Mouse (Mus musculus) midbrain, embryonic 13.5 days (tissue): ENCODE data around the gene Slc19a1. TPM values are rescaled to one million over a fixed set of nuclear protein-coding genes. Genes with fewer than 3 reads are reported as not detected.
A peak's percentile ranks its signal among the peaks of the same experiment; 100 is the strongest.

ENCODE experiments used
- ATAC-seq: fragments of 200-750 bp; cut with Nextera tagmentation; 2 replicates; pipeline ENCODE4 v1.8.0; 2017; ENCODE audit warnings: mild to moderate bottlenecking, moderate TSS enrichment, moderate library complexity
- H3K27ac ChIP-seq: fragments of 300-500 bp; sonication (generic); 2 replicates; pipeline ENCODE4 v1.5.1; 2015; ENCODE audit warnings: inconsistent platforms, mild to moderate bottlenecking, moderate library complexity
- H3K27me3 ChIP-seq: fragments of 300-500 bp; sonication (generic); 2 replicates; pipeline ENCODE4 v1.6.1; 2015; ENCODE audit warnings: mild to moderate bottlenecking, inconsistent platforms
- H3K36me3 ChIP-seq: fragments of 300-500 bp; sonication (generic); 2 replicates; pipeline ENCODE4 v1.6.1; 2015; ENCODE audit warnings: mild to moderate bottlenecking, inconsistent platforms
- H3K4me1 ChIP-seq: fragments of 300-500 bp; sonication (generic); replicated peaks from 2 replicates; pipeline ENCODE4 v1.6.1; 2015; ENCODE audit warnings: inconsistent platforms
- H3K4me2 ChIP-seq: fragments of 300-500 bp; sonication (generic); replicated peaks from 2 replicates; pipeline ENCODE4 v1.6.1; 2015; ENCODE audit warnings: moderate library complexity, mild to moderate bottlenecking, inconsistent platforms
- H3K4me3 ChIP-seq: fragments of 300-500 bp; sonication (generic); replicated peaks from 2 replicates; pipeline ENCODE4 v1.5.1; 2015; ENCODE audit warnings: mild to moderate bottlenecking, inconsistent platforms
- H3K9ac ChIP-seq: fragments of 300-500 bp; sonication (generic); replicated peaks from 2 replicates; pipeline ENCODE4 v1.6.1; 2015; ENCODE audit warnings: mild to moderate bottlenecking, inconsistent platforms
- H3K9me3 ChIP-seq: fragments of 300-500 bp; sonication (generic); 2 replicates; pipeline ENCODE4 v1.6.1; 2016; ENCODE audit warnings: mild to moderate bottlenecking, inconsistent platforms
- WGBS: fragments of 180-500 bp; shearing (Covaris S2); methylation state at CpG from one replicate; pipeline ENCODE4 v1.1.7; 2015; 5-methylcytosine and 5-hydroxymethylcytosine counted together
- polyA plus RNA-seq: library from polyadenylated mRNA; unstranded; fragments of >200 nt; fragmentation: Nextera tagmentation; extraction: Ambion mirVana; gene quantifications from 2 replicates; pipeline ENCODE4 v1.2.1, GENCODE M21; 2015

The Slc19a1 gene
- polyA plus RNA-seq, 1 experiment from 2014 or later = 35.8 TPM

DNA sequence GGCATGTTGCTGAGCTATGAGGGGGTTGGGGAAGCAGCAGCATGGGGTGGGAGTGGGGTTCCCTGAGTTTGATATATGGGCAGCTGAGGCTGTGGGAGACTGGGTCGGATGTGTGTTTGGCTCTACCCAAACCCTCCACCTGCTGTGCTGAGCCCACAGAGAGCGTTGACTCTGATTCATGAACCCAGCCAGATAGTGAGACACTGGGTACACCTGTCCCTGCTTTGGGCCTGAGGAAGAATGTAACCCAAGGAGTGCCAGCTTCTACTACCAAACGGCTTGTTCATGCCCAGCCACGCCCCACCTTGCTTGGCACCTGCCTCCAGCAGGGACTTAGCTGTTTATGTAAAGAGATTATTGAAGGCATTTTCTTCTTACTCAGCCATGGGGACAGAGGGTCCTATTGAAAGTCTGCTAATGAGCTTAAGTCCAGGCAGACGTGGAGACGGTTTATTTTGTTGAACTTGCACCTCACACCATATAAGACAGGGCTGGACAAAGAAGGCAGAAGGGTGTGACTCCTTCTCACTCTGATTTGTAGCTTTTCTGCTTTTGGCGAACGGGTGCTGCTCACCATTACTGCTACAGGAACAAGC is 6.6 kb downstream of the Slc19a1 start:
- no peak overlapping the region for H3K9ac ChIP-seq
- no peaks in the 10 kb centered on the region for H3K9me3 ChIP-seq
- WGBS = 69% methylated on average over 8 of the region's 8 CpGs
- no peaks in the 10 kb centered on the region for H3K27me3 ChIP-seq
- H3K4me2 ChIP-seq = no peak overlapping the region
- no peak for ATAC-seq
- peaks cover 59% of the 10 kb centered on the region for H3K36me3 ChIP-seq
- H3K4me1 ChIP-seq = peaks cover 16% of the 10 kb centered on the region
- H3K27ac ChIP-seq = no peak overlapping the region
- H3K4me3 ChIP-seq = no peak overlapping the region

DNA sequence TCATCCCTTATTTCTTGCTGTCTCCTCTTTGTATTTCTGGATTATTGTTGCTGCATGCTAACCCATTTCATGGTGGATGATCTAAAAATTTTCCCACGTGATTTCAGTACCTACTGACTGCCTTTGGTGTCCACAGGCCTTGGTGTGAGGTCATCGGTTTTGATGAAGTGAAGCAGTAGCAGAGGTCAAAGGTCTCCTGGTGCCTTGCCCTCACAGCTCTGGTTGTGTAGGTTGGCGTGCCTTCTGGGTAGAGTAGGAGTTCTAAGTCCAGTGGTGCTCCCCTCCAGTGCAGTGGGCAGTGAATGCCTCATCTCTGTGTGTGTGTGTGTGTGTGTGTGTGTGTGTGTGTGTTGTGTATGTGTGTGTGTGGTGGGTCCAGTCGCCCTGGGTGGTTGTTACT is 16.2 kb downstream of the Slc19a1 start:
- no peak overlapping the region for H3K4me2 ChIP-seq
- H3K27me3 ChIP-seq = no peaks in the 10 kb centered on the region
- H3K36me3 ChIP-seq = peaks cover 85% of the 10 kb centered on the region
- no peak overlapping the region for H3K9ac ChIP-seq
- 82% methylated on average over 4 of the region's 4 CpGs for WGBS
- H3K9me3 ChIP-seq = no peaks in the 10 kb centered on the region
- H3K27ac ChIP-seq = no peak overlapping the region
- no peak for ATAC-seq
- 0 out of 2 replicates have a peak, but pooled peaks cover 3% of the 10 kb centered on the region for H3K4me1 ChIP-seq
- H3K4me3 ChIP-seq = no peak overlapping the region

DNA sequence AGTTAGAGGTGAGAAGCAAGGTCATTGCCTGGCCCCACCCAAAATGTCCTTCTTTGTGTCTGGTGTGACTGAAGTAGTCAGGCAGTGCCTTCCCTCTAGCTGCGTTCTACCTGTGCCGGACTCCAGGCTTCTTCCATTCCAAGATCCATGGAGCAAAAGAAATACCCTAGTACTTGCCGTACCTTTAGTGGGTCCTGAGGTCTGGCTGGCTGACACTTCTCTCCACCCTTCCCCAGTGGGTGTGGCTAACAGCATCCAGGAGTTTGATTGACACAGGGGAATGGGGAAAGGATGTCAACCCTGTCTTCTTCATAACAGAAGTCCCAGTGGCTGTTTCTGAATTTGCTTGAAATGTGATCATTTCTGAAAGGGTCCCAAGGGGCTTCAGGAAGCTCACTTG is 16.6 kb downstream of the Slc19a1 start:
- Histone ChIP-seq H3K9ac (no peak overlapping the region), H3K27me3 (no peaks in the 10 kb centered on the region), H3K9me3 (no peaks in the 10 kb centered on the region), H3K27ac (no peak overlapping the region), H3K4me3 (no peak overlapping the region), H3K36me3 (peaks cover 81% of the 10 kb centered on the region), H3K4me1 (0 out of 2 replicates have a peak, but pooled peaks cover 3% of the 10 kb centered on the region), H3K4me2 (no peak overlapping the region)
- ATAC-seq = no peak
- 97% methylated on average over 3 of the region's 3 CpGs for WGBS

DNA sequence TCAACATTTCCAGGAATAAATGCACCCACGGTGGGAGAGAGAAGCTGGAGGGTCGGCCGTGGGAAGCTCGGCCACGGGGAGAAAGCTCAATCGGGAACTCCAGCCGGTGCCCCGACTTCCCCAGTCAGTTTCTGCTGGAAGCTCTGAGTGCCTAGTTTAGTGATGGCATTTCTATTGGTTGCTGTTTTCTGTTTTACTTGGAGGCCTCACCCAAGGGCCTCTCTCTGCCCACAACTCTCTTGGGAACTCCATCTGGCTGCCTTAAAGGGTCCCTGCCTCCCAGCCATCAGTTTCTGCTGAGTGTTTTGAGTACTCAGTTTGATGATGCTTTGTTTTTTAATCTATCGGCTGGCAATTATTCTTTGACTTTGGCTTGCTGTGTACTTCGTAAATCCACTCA is 24.7 kb downstream of the Slc19a1 start:
- no peak overlapping the region for H3K4me3 ChIP-seq
- H3K36me3 ChIP-seq = peaks cover 9% of the 10 kb centered on the region
- no peaks in the 10 kb centered on the region for H3K27me3 ChIP-seq
- no peaks in the 10 kb centered on the region for H3K9me3 ChIP-seq
- H3K4me2 ChIP-seq = no peak overlapping the region
- H3K4me1 ChIP-seq = 0 out of 2 replicates have a peak, but pooled peaks cover 3% of the 10 kb centered on the region
- H3K9ac ChIP-seq = no peak overlapping the region
- 81% methylated on average over 10 of the region's 10 CpGs for WGBS
- no peak for ATAC-seq
- 0 out of 2 replicates have a peak overlapping the region, but pooled peaks have one; percentile 5 for H3K27ac ChIP-seq

DNA sequence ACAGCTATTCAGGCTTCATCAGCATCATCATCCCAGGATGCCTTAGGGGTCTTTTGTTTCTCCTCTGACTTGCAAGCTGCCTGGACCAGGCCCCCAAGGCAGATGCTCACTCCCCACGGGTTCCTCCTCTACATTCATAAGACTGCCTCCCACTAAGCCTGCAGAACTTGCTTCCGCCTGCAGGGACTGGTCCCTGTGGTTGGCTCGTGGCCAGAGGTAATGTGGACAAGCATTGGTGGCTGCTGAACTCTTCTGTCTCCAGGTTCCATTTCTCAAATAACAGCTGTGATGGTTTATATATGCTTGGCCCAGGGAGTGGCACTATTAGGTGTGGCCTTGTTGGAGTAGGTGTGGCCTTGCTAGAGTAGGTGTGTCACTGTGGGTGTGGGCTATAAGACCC is 29.4 kb downstream of the Slc19a1 start:
- H3K36me3 ChIP-seq = no peaks in the 10 kb centered on the region
- 76% methylated on average over 3 of the region's 3 CpGs for WGBS
- no peak overlapping the region for H3K9ac ChIP-seq
- H3K4me1 ChIP-seq = no peaks in the 10 kb centered on the region
- ATAC-seq = no peak
- no peaks in the 10 kb centered on the region for H3K27me3 ChIP-seq
- H3K27ac ChIP-seq = no peak overlapping the region
- no peak overlapping the region for H3K4me2 ChIP-seq
- no peaks in the 10 kb centered on the region for H3K9me3 ChIP-seq
- no peak overlapping the region for H3K4me3 ChIP-seq

DNA sequence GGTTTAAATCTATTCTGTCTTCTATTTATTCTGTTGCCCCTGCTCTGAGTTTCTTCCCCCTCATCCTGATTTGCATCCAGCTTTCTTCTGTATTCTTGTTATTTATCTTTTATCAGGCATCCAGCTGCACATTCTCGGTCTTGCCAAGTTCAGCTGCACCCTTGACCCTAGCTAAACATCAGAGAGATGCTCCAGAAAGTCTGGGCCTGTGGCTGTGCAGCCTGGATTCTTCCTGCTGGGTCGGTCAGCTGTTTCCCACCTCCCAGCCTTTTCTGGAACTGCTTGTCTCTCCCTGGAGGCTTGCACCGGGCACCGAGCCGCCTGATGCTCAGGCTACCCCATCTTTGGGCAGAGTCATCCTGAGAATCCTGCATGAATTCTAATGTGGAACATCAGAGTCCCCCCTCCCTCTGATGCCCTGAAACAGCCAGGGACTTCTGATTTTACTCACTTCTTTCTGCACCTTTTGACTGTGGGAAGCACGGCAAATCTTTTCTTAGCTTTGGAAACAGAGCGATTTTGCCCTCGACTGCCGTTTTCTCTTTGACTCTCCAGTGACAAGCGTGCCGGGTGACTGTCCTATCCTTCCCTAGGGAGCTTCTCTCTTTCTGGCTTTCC is 30.5 kb downstream of the Slc19a1 start:
- H3K4me1 ChIP-seq = no peaks in the 10 kb centered on the region
- H3K9me3 ChIP-seq = no peaks in the 10 kb centered on the region
- no peaks in the 10 kb centered on the region for H3K27me3 ChIP-seq
- no peaks in the 10 kb centered on the region for H3K36me3 ChIP-seq
- H3K27ac ChIP-seq = peak overlapping the region; percentile 30; the same call in 1 of the 2 replicates
- no peak overlapping the region for H3K4me3 ChIP-seq
- WGBS = 81% methylated on average over 11 of the region's 11 CpGs
- no peak overlapping the region for H3K9ac ChIP-seq
- no peak for ATAC-seq
- H3K4me2 ChIP-seq = no peak overlapping the region

DNA sequence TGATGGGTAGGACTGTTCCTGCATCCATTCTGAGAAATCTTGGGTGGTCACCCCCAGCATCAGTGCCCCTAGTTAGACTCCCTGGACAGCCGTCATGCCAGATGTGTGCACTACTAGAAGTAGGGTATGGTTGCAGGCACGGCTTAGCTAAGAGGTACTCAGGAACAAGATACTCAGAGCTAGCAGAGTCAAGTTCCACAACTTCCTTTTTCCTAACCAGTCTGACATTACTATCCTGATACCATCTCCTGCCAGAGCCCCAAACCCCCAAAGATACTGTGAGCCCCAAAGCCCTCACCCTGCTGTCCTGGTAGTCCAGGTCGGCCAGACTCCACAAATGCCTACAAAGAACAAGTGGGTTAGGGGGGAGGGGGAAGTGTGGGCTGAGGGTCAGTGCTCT is 32.2 kb downstream of the Slc19a1 start:
- no peak overlapping the region for H3K4me2 ChIP-seq
- no peak for ATAC-seq
- no peak overlapping the region for H3K27ac ChIP-seq
- H3K9me3 ChIP-seq = no peaks in the 10 kb centered on the region
- H3K4me3 ChIP-seq = no peak overlapping the region
- no peaks in the 10 kb centered on the region for H3K36me3 ChIP-seq
- no peaks in the 10 kb centered on the region for H3K4me1 ChIP-seq
- WGBS = 94% methylated on average over 3 of the region's 3 CpGs
- no peaks in the 10 kb centered on the region for H3K27me3 ChIP-seq
- no peak overlapping the region for H3K9ac ChIP-seq

DNA sequence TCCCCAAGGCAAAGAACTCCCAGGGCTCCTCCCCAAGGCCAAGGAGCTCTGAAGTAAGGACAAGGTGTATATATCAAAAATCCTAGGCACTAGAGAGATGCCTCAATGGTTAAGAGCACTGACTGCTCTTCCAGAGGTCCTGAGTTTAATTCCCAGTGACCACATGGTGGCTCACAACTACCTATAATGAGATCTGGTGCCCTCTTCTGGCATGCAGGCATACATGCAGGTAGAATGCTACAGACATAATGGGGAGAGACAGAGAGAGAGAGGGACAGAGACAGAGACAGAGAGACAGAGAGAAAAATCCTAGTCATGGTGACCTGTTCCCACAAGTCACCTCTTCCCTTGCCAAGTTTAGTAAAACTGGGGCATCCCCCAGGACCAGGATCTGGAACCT is 32.6 kb downstream of the Slc19a1 start:
- ATAC-seq = no peak
- Histone ChIP-seq H3K4me2 (no peak overlapping the region), H3K27me3 (no peaks in the 10 kb centered on the region), H3K4me3 (no peak overlapping the region), H3K27ac (no peak overlapping the region), H3K36me3 (no peaks in the 10 kb centered on the region), H3K9me3 (no peaks in the 10 kb centered on the region), H3K9ac (no peak overlapping the region), H3K4me1 (no peaks in the 10 kb centered on the region)

DNA sequence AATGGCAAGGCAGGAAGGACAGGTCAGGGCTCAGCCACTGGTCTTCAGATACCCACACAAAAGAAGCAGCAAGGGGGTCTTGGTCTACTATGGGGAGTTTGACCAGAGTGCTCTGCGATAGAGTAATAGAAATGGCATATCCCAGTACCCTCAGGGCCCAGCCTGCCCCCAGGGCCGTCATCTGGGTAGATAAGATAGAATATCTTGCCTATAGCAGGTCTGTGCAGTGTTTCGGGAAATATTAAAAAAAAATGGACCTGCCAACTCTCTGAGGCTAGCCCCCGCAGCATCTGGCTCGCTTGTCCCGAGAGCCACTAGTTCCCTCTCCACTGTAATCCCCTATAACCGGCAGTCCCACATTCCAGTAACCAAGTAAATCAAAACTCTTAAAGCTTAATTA is 36.4 kb downstream of the Slc19a1 start:
- ATAC-seq = no peak
- no peak overlapping the region for H3K9ac ChIP-seq
- no peaks in the 10 kb centered on the region for H3K36me3 ChIP-seq
- no peak overlapping the region for H3K4me3 ChIP-seq
- H3K9me3 ChIP-seq = no peaks in the 10 kb centered on the region
- WGBS = 93% methylated on average over 7 of the region's 7 CpGs
- no peak overlapping the region for H3K4me2 ChIP-seq
- no peak overlapping the region for H3K27ac ChIP-seq
- no peaks in the 10 kb centered on the region for H3K4me1 ChIP-seq
- no peaks in the 10 kb centered on the region for H3K27me3 ChIP-seq

DNA sequence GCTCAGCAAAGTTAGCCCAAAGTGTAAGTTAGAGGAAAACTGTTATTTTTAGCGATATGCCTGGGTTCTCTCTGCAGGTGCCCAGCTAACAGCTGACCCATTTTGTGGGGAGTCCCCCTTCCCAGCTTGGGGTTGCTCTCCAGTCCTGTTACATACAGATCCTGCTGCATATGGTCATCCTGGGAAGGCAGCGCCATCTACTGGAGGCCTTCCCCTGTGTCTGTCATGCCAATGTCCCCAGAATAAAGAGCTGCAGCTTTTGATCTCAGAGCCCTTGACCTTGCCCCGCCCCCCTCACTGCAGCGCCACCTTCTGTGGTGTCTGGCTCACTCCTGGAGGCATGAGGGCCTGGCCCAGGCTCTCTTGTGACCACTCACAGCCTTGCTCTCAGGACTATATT is 38.0 kb downstream of the Slc19a1 start:
- H3K4me1 ChIP-seq = no peaks in the 10 kb centered on the region
- no peak overlapping the region for H3K4me3 ChIP-seq
- H3K9me3 ChIP-seq = no peaks in the 10 kb centered on the region
- no peak overlapping the region for H3K9ac ChIP-seq
- WGBS = 52% methylated on average over 4 of the region's 4 CpGs
- no peak overlapping the region for H3K4me2 ChIP-seq
- H3K36me3 ChIP-seq = no peaks in the 10 kb centered on the region
- no peak overlapping the region for H3K27ac ChIP-seq
- no peaks in the 10 kb centered on the region for H3K27me3 ChIP-seq
- peak; percentile 77 for ATAC-seq

DNA sequence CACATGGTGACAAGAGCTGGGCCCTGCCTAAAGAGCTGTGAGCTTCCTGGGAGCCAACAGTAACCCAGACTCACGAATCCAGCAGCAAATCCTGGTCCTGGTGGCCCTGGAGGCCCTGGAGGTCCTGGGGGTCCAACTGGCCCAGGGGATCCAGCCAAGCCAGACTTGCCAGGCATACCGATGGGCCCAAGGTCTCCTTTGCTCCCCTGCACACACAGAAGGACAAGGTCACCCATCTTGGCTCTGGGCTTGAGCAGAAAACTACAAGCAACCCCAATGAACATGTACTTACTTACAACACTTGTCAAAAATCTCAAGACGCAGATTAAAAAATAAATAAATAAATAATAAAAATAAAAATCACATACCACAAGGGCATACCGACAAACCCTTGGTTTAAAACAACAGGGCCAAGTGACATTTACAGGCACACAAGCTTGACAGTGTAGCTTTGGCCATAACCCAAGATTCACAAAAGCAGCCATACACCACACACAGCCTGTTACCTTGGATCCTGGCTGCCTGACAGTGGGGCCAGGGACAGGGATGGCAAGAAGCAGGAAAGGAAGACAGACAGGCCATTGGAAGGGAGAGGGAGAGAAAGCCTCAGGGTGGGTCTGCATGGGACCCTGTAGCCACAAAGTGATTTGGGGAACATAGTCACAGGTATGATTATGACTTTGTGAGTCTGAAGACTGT is 42.4 kb downstream of the Slc19a1 start:
- WGBS = 92% methylated on average over 4 of the region's 4 CpGs
- Histone ChIP-seq H3K4me2 (no peak overlapping the region), H3K27ac (no peak overlapping the region)

DNA sequence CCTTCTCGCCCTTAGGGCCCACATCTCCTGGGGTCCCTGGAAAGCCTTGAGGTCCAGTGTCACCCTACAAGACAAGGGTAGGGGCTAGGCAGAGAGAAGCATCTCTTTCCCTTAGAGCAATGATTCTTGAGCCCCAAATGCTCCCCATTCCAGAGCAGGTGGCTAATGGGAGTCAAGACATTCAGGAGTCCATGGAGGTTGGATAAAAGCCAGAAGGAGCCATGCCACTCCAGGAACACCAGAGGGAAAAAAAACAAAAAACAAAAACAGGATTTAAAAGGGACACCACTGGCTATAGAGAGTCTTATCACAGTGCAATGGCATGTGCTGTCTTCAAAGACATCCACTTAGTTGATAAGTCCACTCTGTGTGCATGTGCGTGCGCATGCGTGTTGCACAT is 46.4 kb downstream of the Slc19a1 start:
- no peak overlapping the region for H3K4me2 ChIP-seq
- no peak overlapping the region for H3K27ac ChIP-seq
- H3K4me1 ChIP-seq = no peaks in the 10 kb centered on the region
- H3K36me3 ChIP-seq = peaks cover 6% of the 10 kb centered on the region; the same call in 1 of the 2 replicates
- H3K9ac ChIP-seq = no peak overlapping the region
- H3K27me3 ChIP-seq = no peaks in the 10 kb centered on the region
- no peak for ATAC-seq
- H3K9me3 ChIP-seq = no peaks in the 10 kb centered on the region
- H3K4me3 ChIP-seq = no peak overlapping the region
- 93% methylated on average over 4 of the region's 4 CpGs for WGBS

More for the DNA sequence above, 42.4 kb downstream of the Slc19a1 start:
- no peaks in the 10 kb centered on the region for H3K4me1 ChIP-seq
- peaks cover 6% of the 10 kb centered on the region; the same call in 1 of the 2 replicates for H3K36me3 ChIP-seq
- no peak overlapping the region for H3K9ac ChIP-seq
- no peak for ATAC-seq
- no peak overlapping the region for H3K4me3 ChIP-seq
- no peaks in the 10 kb centered on the region for H3K27me3 ChIP-seq
- H3K9me3 ChIP-seq = no peaks in the 10 kb centered on the region
